Mouse (Mus musculus) cerebellum, postnatal 14 days (tissue): ENCODE measurements at regions not wholly inside any gene's neighbourhood (a gene's known extent, or its start where the extent isn't known, plus 50 kb on each side); places are given as distances from the start of the nearest gene placed in this dataset.
"Not testable (repeated sequence)": the region's sequence is repeated elsewhere in the genome, so short reads cannot be mapped to it uniquely, and the experiment has no call there.

ENCODE experiments used
- DNase-seq, 2 experiments: peaks; one replicate each; pipeline ENCODE4 v3.0.0; 2021; ENCODE audit warnings: mixed read lengths in 2 of 2

GRCm38 (mm10) chr3:110880472-110880871 is 629.7 kb upstream of the Prmt6 start:
- DNase-seq: not testable (repeated sequence)

- DNase-seq: no peak
These were observed 615.2 kb upstream of the Prmt6 start for GRCm38 (mm10) chr3:110865989-110866388.

GRCm38 (mm10) chr3:110847222-110847621 is 596.4 kb upstream of the Prmt6 start:
- DNase-seq: no peak

GRCm38 (mm10) chr3:110820709-110821401 is 570.1 kb upstream of the Prmt6 start:
- DNase-seq: no peak

- DNase-seq: no peak
These were observed 538.3 kb upstream of the Prmt6 start for GRCm38 (mm10) chr3:110789009-110789586.

GRCm38 (mm10) chr3:110755266-110755665 is 504.5 kb upstream of the Prmt6 start:
- no peak for DNase-seq

- DNase-seq: no peak
These were observed 495.5 kb upstream of the Prmt6 start for GRCm38 (mm10) chr3:110746273-110746672.

GRCm38 (mm10) chr3:110700122-110700521 is 449.3 kb upstream of the Prmt6 start:
- DNase-seq: no peak

- no peak for DNase-seq
These were observed 416.8 kb upstream of the Prmt6 start for GRCm38 (mm10) chr3:110667525-110668005.

- no peak for DNase-seq
These were observed 416.2 kb upstream of the Prmt6 start for GRCm38 (mm10) chr3:110666992-110667391.

GRCm38 (mm10) chr3:110657495-110658105 is 406.8 kb upstream of the Prmt6 start:
- DNase-seq: no peak

- DNase-seq: peak in 1 of 2 experiments; percentile 9
These were observed 375.5 kb upstream of the Prmt6 start for GRCm38 (mm10) chr3:110626326-110626725.

GRCm38 (mm10) chr3:110599175-110599853 is 348.5 kb upstream of the Prmt6 start:
- no peak for DNase-seq

- no peak for DNase-seq
These were observed 332.0 kb upstream of the Prmt6 start for GRCm38 (mm10) chr3:110582766-110583165.

- no peak for DNase-seq
These were observed 328.5 kb upstream of the Prmt6 start for GRCm38 (mm10) chr3:110579261-110579660.

GRCm38 (mm10) chr3:110567187-110567586 is 316.4 kb upstream of the Prmt6 start:
- no peak for DNase-seq

- no peak for DNase-seq
These were observed 296.5 kb upstream of the Prmt6 start for GRCm38 (mm10) chr3:110547326-110547725.

- no peak for DNase-seq
These were observed 287.5 kb upstream of the Prmt6 start for GRCm38 (mm10) chr3:110538275-110538674.
